Mouse (Mus musculus) A20 (cell line): ENCODE results near the gene Nrbp1.

ENCODE experiments used
- DNase-seq: peaks from one replicate; pipeline ENCODE4 v3.0.0-alpha.2; 2011; ENCODE audit warnings: low read depth, low spot score

Gene Nrbp1

DNA sequence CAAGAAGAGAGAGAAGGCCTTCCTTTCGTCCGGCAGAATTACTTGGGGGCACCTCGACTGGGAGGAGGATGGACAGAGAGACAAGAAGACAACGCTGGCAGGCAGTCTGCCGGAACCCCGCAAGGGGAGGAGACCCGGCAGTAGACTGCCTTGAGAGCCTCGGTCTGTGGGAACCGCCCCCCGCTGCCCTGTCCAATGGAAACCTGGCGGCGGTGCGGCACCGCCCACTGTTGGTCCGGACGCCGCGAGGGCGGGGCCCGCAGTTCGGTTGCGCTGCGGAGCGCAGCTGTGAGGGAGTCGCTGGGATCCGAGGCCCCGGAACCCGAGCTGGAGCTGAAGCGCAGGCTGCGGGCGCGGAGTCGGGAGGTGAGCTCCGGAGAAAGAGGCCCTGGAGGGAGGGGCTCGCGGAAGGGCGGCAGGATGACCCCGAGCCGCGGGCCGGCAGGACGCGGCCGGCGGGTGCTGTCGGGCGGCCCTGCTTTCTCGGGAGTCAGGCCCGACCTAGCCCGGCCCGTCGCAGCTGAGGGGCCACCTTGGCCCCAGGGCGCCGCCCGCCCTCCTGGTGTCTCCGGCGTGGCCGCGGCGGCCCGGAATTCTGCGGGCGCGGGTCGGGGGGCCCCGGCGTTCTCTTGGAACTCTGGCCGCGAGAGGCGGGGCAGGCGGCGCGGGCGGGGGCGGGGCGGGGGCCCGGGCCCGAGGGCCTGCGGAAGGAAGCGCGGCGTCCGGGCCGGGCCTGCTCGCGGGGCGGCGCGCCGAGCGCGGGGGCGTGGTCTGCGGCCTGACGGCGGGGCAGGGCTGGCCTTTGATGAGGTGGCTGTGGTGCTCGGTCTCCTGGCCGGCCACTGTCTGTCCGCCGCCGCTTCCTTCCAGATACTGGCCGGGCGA, at the start of gene Nrbp1, which contains the start of gene Gm9970:
Gene Nrbp1 (plus strand): TSS at position 228 of the 885 bp plus-strand sequence.
Gene Gm9970 (minus strand): TSS at position 596 of the 885 bp plus-strand sequence.
- peak; percentile 98 for DNase-seq

- DNase-seq: no peak
Measured at GRCm38 (mm10) chr5:31192045-31192938, 48.4 kb upstream of the Nrbp1 start.

DNA sequence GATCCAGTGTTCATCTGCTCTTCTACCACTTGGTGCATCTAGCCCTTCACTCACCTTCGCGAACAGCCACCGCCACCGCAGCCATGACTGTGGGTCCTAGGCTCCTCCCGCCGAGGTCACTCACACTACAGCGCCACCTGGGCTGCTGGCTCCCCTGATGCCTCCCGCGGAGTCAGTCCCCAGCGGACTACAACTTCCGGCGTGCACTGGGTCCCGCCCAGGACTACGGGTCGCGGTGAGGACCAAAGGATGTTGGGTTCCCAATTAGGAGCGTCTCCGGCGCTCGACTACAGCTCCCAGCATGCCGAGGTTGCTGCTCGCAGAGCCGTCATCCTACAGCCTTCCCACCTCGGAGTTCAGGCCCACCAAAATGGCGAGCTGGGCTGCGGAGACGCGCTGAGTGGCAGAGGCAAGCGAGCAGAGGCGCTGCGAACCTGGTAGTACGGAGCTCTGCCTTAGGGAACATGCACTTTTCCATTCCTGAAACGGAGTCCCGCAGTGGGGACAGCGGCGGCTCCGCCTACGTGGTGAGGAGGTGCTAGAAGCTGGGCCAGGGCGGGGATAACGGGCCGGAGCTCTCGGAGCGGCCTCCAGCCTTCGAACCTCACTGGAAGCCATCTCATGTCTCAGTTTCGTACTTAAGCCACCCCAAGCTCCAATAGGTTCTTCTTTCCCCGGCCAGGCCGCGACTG, 47.6 kb upstream of the Nrbp1 start, which contains the start of the genes Snx17 and Eif2b4:
Gene Snx17 (plus strand): TSS at position 289 of the 692 bp plus-strand sequence.
Gene Eif2b4 (minus strand): TSS at position 492 of the 692 bp plus-strand sequence.
- DNase-seq: peak; percentile 99

DNA sequence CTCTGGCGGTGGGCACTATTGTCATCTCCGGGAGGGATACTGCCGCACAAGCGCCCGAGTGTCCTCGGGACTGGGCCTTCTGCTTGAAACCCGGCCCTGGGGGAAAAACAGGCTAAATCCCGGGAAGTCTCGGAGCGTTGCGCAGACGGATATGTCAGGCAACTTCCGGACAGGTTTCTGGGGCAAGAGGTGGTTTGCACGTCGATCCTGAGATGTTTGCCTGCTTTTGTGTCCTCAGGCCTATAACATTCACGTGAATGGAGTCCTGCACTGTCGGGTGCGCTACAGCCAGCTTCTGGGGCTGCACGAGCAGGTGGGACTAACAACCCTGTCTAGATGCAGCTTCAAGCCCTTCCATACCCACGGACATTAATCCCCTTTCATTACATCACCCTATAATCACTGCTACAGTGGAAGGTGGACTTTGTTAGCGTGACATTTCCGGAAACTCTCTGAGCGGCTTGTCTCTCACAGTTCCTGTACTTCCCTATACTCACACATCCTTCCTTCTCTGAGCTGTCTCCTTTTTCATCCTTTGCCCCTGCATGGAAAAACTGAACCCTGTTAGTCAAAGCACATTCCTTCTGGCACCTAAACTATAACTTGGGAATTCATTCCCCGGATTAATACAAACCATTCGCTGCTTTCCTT, 46.9 kb upstream of the Nrbp1 start:
- DNase-seq: peak; percentile 65

DNA sequence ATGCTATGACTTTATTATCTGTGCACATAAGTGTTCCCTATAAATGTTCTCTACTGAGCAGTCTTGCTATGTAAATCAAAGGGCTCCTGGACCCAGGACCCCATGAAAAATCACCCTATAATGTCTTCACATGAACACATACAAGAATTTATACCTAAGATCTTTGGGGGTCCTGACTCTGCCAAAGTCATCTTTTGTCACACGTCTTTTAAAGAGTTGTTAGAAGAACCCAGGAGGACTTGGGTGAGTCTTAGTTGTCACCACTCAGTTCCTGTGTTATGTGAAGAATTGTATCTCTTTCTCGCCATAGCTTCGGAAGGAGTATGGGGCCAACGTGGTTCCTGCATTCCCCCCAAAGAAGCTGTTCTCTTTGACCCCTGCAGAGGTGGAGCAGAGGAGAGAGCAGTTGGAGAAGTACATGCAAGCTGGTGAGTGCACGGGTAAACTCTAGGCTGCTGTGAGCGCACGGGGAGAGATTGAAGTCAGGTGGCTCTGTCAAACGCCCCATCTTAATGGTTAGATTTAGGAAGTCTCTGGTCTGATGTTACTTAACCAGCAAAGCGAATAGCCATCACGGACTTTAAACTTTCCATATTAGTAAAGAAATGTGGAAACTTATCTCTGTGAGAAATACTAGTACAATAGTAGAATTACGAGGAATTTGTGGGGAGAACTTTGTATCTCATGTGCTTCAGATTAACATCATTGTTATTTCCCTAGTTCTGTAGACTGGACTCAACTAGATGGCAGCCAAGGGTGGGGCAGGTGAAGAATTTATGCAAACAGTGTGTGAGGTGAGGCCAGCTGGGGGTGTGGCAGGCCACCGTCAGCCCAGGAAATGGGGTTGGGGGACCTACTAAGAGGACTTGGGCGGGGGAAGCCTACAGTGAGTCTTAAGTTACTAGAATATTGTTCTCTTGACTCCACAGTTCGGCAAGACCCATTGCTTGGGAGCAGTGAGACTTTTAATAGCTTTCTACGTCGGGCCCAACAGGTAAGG, 45.9 kb upstream of the Nrbp1 start:
- no peak for DNase-seq

GRCm38 (mm10) chr5:31195671-31196070, 45.0 kb upstream of the Nrbp1 start:
- DNase-seq: no peak

GRCm38 (mm10) chr5:31196207-31196606, 44.5 kb upstream of the Nrbp1 start:
- DNase-seq: no peak

- no peak for DNase-seq
Measured at GRCm38 (mm10) chr5:31197072-31197471, 43.6 kb upstream of the Nrbp1 start.

GRCm38 (mm10) chr5:31198170-31198569, 42.5 kb upstream of the Nrbp1 start:
- DNase-seq: no peak

DNA sequence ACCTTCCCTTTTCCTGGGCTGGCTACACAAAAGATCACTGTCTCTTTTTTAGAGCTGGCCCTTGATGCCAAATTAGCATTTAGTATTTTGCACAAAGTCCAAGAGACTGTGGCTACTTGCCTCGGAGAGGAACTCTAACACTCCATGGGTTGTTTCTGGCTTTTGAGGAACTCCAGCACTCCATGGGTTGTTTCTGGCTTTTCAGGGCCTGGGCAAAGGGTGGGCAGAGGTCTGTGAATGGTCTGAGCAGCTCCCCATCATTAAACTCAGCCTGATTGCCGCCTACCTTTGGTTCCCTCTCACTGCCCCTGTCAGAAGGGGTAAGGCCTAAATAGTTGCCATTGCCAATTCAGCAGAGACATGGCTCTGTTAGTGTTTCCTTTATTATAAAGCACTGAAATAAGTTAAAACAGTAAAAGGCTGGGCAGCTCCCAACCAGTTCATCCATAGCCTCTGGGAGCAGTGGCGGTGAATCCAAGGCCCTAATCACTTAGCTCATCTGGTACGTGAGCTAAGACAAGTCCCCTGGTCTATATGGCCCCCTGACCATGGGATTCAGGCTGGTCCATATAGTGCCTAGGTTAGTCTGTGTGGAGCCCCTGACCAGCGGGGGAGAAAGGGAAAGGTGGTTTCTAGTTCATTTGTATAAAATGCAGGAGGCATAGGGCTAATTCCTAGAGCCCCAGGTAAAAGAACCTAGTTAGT, 41.9 kb upstream of the Nrbp1 start:
- no peak for DNase-seq

DNA sequence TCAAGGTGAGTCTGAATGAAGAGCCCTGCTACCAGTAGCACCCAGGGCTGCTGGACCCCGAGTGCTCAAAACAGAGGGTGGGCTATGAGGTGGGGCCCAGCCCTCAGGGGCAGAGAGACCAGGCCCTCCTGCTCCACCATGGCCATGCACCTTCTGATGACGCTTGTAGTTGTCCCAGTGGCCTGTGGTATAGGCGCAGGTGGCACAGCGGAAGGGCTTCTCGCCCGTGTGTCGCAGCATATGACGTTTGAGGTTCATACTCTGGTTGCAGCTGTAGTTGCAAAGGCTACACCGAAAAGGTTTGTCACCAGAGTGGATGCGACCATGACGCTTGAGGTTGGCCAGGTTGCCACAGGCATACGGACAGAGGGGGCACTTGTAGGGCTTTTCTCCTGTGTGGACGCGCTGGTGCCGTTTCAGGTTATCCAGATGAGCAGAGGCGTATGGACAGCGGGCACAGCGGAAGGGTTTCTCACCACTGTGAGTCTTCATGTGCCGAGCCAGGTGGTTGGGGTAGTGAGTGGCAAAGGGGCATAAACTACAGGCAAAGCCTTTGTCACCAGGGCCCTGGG, 41.3 kb upstream of the Nrbp1 start:
- no peak for DNase-seq

DNA sequence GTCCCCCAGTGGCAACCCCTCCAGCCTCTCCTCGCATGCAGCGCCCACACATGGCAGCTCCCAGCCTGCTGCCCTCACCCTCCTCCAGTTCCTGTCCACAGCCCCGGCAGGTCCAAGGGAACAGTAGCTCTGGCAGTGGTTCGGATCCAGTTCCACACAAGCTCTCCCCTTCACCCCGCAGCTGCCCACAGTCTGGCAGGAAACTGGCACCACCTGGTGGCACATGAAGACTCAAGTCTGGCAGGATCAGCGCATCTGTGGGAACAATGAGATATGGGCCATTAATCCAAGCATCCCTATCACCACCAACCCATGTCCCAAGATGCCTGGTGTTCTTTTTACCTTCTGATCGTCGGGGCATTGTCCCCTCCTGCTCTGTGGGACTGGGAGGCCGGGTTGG, 40.8 kb upstream of the Nrbp1 start:
- DNase-seq: peak; percentile 63

- DNase-seq: peak; percentile 57
Measured at GRCm38 (mm10) chr5:31200327-31200768, 40.3 kb upstream of the Nrbp1 start.

- DNase-seq: peak; percentile 87
Measured at GRCm38 (mm10) chr5:31201042-31201741, 39.5 kb upstream of the Nrbp1 start.

DNA sequence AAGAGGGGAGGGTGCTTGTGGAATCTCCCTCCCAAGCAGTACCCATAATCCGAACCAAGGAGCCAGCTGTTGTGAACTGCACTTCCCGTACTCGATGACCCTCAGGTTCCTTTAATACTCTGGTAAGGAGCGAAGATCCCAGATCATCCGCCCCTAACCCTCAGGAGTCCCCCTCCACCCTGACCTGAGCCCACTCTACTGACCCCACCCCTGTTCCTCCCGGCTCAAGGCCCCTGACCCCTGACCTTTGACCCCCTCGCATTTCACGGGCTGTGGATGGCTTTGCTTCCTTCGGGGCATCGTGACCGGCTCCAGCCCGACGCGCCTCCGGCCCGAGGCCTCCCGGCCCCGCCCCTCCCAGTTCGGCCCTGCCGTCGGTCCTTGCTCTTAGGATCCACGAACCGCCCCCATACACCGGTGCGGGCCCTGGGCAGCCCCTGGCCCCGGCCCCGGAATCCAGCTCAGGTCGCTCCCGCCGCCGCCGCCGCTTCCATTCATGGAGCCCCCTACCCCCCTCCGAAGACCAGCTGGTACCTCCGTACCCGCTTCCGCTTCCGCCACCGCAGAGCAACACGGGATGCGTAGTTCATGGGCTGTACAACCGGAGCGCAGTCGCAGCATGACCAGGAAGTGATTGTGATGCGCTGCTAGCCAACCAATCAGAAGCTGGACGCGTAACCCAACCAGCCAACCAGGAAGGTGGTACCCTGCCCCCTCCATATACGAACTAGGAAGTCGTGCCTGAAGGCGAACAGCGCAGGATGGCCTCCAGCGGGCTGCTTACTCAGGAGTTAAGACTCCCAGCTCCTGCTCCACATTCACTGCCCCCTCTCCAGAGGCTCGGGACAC, 38.7 kb upstream of the Nrbp1 start, which contains the start of gene Zfp513:
Gene Zfp513 (minus strand): TSS at position 562 of the 849 bp plus-strand sequence.
- DNase-seq: peak; percentile 98

DNA sequence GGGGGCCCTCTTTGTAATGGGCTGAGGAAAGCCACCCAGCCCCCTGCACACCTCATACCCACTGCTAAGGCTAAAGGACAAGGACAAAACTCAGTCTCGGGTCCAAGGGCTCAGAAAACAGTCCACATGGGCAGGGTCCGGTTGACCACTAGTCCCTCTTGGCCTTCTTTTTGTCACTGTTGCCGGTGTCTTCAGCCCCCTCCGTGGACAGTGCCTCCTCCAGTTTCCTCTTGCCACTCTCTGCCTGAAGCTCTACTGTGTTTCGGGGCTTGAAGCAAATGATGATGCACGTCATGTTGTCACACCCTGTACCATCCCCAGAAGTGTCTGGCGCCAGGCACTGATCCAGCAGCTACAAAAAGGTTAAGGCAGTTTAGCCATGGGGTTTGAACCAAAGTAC, 37.7 kb upstream of the Nrbp1 start:
- no peak for DNase-seq

GRCm38 (mm10) chr5:31203866-31204265, 36.8 kb upstream of the Nrbp1 start:
- no peak for DNase-seq
